Mouse (Mus musculus): ENCODE data around the gene Gna14. TPM values are rescaled to one million over a fixed set of nuclear protein-coding genes. Genes with fewer than 3 reads are reported as not detected.

Gene Gna14
- polyA plus RNA-seq, 1 experiment, result 1.9 TPM

DNA sequence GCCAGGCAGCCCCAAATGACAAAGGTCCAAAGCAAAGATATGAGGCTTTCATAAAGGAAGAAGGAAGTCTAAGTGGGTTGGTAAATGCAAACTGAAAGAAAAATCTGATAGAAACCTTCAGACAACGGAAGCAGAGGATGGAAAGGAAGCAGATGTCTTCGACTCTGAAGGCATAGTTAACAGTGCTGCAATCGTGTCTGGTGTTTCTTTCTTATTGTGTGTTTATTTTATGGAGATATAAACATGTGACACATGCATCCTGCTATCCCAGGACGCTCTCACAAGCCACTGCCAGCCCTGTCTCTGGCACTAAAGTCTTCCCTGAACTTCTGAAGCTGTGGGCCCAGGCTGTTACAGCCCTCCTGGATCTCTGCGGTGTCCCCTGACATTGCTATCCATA, 13.2 kb downstream of the Gna14 start:
- 48% methylated on average over 5 of the region's 5 CpGs for WGBS
- no peak for DNase-seq (ENCODE audit: low read depth, low spot score)

DNA sequence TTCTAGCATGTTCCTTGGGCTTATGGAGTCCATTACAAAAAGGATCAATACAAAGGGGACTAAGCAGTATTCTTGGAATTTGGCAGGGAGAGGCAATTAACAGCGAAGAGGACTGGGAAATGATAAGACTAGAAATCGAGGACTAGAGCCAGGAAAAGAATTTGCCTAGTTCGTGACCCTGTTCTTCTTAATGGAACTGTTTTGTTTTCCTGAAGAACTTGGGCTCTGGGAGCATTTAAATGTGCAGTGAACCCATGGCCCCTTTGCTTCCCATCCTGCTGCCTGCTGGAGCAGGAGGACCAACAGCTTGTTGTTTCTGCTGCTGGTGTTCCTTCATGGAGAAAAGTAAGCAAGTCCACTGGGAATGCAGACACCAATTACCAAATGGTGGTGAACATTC, 15.3 kb downstream of the Gna14 start:
- WGBS, result 63% methylated on average over 3 of the region's 3 CpGs
- DNase-seq (ENCODE audit: low read depth, low spot score), result no peak

GRCm38 (mm10) chr19:16456181-16456580, 20.6 kb downstream of the Gna14 start:
- no peak for DNase-seq (ENCODE audit: low read depth, low spot score)
- 69% methylated on average over 2 of the region's 2 CpGs for WGBS

DNA sequence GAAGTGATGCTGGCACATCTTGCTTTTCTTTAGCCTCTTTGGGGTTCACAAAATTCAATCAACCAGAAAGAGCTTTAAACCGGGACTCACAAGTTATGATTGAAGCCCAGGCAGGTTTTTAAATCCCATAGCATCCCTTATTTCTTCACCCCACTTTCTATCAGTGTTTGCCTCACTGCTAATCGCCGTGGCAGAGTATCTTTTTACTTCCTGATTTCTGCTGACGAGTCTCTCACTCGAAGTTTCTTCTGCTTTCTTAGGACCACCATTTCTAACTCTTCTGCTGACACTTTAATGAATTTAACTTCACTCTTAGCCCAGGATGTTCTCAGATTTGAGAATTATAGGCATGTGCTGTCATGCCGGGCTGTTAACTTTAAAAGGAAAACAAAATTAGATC, 21.6 kb downstream of the Gna14 start:
- DNase-seq (ENCODE audit: low read depth, low spot score), result no peak
- 89% methylated on average over 6 of the region's 6 CpGs for WGBS

GRCm38 (mm10) chr19:16459317-16459716, 23.8 kb downstream of the Gna14 start:
- WGBS, result 77% methylated on average over 5 of the region's 5 CpGs
- DNase-seq (ENCODE audit: low read depth, low spot score), result no peak

- DNase-seq (ENCODE audit: low read depth, low spot score), result no peak
- WGBS, result 88% methylated on average over 6 of the region's 6 CpGs
Measured at GRCm38 (mm10) chr19:16460292-16460691, 24.7 kb downstream of the Gna14 start.

GRCm38 (mm10) chr19:16460831-16461230, 25.3 kb downstream of the Gna14 start:
- WGBS, result 96% methylated on average over 14 of the region's 14 CpGs
- DNase-seq (ENCODE audit: low read depth, low spot score), result no peak

DNA sequence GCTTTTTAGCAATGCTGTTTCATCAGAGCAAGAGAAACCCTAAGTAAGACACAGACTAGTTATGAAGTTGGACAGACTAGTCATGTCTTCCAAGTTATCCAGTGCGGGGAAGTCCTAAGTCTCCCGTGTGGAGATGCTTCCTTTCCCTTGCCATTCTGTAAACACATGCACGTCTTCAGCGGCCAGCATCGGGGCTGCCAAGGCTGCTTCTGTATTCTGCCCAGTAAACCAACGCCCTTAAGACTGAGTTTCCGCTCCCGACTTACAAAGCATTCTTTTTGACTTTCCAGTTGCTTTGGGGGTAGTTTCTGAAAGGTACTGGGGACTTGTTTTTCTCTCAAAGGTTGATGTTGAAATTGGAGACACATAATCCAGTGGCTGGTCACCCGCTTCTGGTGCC, 26.9 kb downstream of the Gna14 start:
- 68% methylated on average over 9 of the region's 9 CpGs for WGBS
- no peak for DNase-seq (ENCODE audit: low read depth, low spot score)

GRCm38 (mm10) chr19:16464730-16465129, 29.2 kb downstream of the Gna14 start:
- DNase-seq (ENCODE audit: low read depth, low spot score), result no peak
- WGBS, result 79% methylated on average over 4 of the region's 4 CpGs

- 22% methylated on average over 2 of the region's 2 CpGs for WGBS
- no peak for DNase-seq (ENCODE audit: low read depth, low spot score)
Measured at GRCm38 (mm10) chr19:16468756-16469374, 33.3 kb downstream of the Gna14 start.

DNA sequence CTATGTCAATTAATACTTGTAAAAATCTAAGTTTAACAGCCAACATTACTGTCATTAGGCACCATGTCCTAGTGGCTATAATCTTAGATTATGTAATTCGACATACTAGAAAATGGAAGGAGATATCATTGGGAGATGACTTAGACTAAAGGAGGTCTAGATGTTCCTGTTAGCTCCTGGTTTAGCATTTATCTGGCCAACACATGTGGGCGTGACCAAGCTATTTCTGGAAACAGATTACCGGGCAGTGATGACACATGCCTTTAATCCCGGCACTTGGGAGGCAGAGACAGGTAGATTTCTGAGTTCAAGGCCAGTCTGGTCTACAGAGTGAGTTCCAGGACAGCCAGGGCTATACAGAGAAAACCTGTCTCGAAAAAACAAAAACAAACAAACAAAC, 37.1 kb downstream of the Gna14 start:
- no peak for DNase-seq (ENCODE audit: low read depth, low spot score)
- 90% methylated on average over 5 of the region's 5 CpGs for WGBS

GRCm38 (mm10) chr19:16477314-16477946, 41.9 kb downstream of the Gna14 start:
- no peak for DNase-seq (ENCODE audit: low read depth, low spot score)
- WGBS, result 89% methylated on average over 12 of the region's 12 CpGs

DNA sequence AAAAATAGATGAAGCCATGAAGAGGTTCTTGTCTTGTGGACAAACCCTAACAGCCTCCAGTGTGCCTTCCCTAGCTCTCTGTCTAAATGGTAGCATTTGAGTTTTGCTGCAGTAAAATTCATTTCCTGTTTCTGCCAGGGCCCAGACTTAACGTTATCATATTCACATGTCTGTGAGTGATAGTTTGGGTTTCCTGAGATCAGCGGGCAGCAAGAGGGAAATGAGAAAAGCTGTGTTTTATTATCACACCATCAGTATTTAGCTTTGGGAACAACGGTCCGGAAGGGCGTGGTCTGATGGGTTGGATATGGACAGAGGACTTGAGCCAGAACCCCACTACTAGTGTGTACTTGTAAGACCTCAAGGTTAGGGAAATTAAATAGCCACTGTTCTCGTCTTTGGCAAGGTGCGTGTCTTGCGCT, 42.6 kb downstream of the Gna14 start:
- WGBS, result 56% methylated on average over 8 of the region's 8 CpGs
- no peak for DNase-seq (ENCODE audit: low read depth, low spot score)

DNA sequence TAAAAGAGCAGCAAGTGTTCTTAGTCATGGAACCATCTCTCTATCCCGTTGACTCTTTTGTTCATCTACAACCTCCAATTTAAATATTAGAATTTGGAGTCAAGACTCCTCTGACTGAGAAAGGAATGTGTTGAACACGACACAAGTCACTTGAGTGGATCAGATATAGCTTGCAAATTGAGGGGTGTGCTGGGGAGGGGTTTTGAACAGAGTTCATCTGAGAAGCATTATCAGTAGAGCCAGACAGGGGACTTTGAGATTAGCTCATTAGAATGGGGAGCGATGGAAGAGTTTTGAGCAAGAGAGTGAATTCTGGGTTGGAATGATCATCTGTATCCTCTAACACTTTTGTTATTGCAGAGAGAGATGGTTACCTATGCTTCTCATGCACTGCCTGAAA, 46.5 kb downstream of the Gna14 start:
- WGBS, result 94% methylated on average over 3 of the region's 3 CpGs
- DNase-seq (ENCODE audit: low read depth, low spot score), result no peak

DNA sequence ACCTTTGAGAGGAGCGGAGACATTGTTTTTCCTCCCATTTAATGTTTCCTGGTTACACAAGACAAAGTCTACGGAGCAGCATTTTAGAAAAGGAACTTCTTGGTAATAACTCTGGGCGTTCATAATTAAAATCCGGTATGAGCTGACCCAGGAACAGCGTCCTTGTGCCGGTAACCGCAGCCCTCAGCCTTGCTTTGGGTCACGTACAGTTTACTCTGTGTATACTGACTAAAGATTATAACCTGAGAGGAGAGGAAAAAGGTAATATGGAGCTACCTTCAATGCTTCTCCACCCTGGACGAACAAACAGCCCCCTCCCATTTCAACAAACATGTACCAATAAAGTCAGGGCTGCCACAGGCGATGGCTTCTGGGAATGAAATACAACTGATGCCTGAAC, 48.7 kb downstream of the Gna14 start:
- WGBS, result 33% methylated on average over 10 of the region's 10 CpGs
- DNase-seq (ENCODE audit: low read depth, low spot score), result peak; percentile 73

DNA sequence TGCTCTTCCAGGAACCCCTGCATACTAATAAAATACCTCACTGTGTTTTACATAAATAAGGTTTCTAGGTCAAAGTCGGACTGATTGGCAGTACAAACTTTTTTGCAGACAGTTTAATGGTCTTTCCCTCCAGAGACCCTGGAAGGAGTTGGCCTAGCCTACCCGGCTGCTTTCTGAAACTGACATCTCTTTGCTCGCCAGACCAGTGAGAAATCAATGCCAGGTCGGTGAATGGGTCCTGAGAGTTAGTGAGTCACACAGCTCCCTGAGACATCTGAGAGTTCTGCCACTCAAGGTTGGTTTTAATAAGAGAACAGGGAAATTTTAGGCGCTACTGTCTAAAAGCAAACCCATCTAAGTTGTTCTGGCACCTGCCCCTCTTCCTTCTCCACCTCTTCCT, 49.1 kb downstream of the Gna14 start:
- DNase-seq (ENCODE audit: low read depth, low spot score), result no peak
- 23% methylated on average over 5 of the region's 5 CpGs for WGBS

DNA sequence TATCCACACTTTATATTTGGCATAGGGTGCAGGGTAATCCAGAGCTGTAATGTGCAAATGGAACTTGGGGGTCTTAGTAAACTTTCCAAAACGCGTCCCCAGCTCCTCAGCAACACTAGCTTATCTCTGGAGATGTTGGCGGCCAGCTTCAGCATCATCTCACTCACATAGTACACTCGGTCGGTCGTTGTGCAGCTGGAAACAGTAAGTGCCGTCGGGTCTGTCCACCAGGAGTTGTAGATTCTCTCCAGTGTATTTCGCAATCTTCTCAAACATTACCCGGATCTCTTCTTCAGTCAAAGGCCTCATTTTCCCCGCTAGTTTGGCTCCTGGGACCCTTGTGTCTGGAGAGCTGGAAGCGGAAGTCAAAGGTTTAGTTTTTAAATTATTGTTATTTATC, 55.2 kb downstream of the Gna14 start:
- DNase-seq (ENCODE audit: low read depth, low spot score), result no peak

GRCm38 (mm10) chr19:16491497-16491896, 55.9 kb downstream of the Gna14 start:
- WGBS, result 25% methylated on average over 7 of the region's 7 CpGs
- DNase-seq (ENCODE audit: low read depth, low spot score), result no peak

More for the DNA sequence above, 55.2 kb downstream of the Gna14 start:
- 48% methylated on average over 12 of the region's 12 CpGs for WGBS

DNA sequence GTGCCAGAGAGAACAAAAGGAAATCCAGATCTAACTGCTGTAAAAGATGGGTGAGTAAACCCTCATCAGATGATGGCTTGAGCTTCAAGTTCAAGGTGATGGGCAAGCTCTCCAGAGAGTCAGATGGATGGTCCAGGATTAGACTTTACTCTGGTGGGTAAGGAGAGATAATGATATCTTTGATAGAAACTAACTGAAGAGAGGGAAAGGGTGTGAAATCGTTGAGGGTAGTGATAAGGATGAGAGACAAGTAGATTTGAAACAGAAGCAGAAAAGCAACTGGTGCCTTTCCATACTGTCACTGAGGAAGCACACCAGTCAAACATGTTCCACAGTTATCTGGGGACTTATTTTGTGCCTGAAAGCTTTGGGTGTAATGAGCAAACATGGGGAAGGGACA, 56.9 kb downstream of the Gna14 start:
- WGBS, result 66% methylated on average over 1 of the region's 1 CpGs
- DNase-seq (ENCODE audit: low read depth, low spot score), result no peak

DNA sequence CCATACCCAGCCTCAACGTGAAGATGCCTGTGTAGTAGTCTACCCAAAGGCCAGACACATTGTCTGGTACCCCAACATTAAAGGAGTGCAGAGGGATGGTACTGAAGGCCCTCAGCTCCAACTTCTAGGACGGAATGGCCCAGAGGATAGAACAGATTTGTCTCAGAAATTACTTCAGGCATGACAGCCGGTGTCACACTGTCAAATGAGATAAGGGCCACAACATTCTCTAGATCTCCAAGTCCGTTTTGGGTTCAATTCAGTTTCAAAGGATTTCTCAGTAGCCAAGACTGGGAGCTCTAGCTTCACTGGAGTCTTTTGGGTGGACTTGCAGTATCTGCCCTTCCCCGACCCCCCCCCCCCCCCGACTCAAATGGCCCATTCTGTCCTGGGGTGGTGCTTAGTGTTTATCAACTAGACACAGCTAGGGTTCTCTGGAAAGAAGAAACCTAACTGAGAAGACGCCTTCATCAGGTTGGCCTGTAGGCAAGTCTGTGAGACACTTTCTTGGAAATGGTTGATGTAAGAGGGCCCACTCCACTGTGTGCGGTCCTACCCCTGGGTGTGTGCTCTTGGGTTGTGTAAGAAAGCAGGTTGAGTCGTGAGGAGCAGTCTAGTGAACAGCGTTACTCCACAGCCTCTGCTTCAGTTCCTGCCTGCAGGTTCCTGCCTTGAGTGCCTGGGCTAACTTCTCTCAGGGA, 59.4 kb downstream of the Gna14 start:
- 93% methylated on average over 10 of the region's 10 CpGs for WGBS
- DNase-seq (ENCODE audit: low read depth, low spot score), result no peak

- WGBS, result 79% methylated on average over 5 of the region's 5 CpGs
- no peak for DNase-seq (ENCODE audit: low read depth, low spot score)
Measured at GRCm38 (mm10) chr19:16496016-16496415, 60.5 kb downstream of the Gna14 start.

Data from large intestine, adult 2 months (tissue).